In genomic region chr15:37061501-37061900, GRCm38 (mm10) we compare ENCODE assay signal across 14 mouse cellular contexts.
"Had no signal": no experiment of that assay in that cellular context is flagged by ENCODE, and none has a peak within 500 bp of the region (broad histone marks: within the 10 kb centered on the region; RNA-seq: fewer than 3 reads in every experiment).

No protein-coding gene starts in this region.

- H3K9me3 ChIP-seq: limb, embryonic 12.5 days; liver, embryonic 13.5 days; lung, embryonic 15.5 days; midbrain, embryonic 12.5 days; neural tube, embryonic 13.5 days had no signal

- H3K27ac ChIP-seq: limb, embryonic 12.5 days; liver, embryonic 13.5 days; lung, embryonic 15.5 days; midbrain, embryonic 12.5 days; neural tube, embryonic 13.5 days had no signal

- H3K27me3 ChIP-seq: limb, embryonic 12.5 days; liver, embryonic 13.5 days; lung, embryonic 15.5 days; midbrain, embryonic 12.5 days; neural tube, embryonic 13.5 days had no signal

- H3K4me3 ChIP-seq: limb, embryonic 12.5 days; liver, embryonic 13.5 days; lung, embryonic 15.5 days; midbrain, embryonic 12.5 days; neural tube, embryonic 13.5 days had no signal

- H3K36me3 ChIP-seq: limb, embryonic 12.5 days; liver, embryonic 13.5 days; lung, embryonic 15.5 days; midbrain, embryonic 12.5 days; neural tube, embryonic 13.5 days had no signal

- DNase-seq: kidney, adult 18-20 months; kidney, postnatal 10 days; layer of hippocampus, adult 9-11 months; layer of hippocampus, postnatal 36 days; liver; liver, embryonic 13.5 days; liver, postnatal 0 days; retina, postnatal 1 day; right cerebral cortex, postnatal 25 days; thymus, postnatal 14 days had no signal

- H3K4me1 ChIP-seq: liver, embryonic 13.5 days; lung, embryonic 15.5 days; midbrain, embryonic 12.5 days; neural tube, embryonic 13.5 days had no signal
